Mouse (Mus musculus) limb, embryonic 14.5 days (tissue): ENCODE results near the gene Ppp2r5c. TPM values are rescaled to one million over a fixed set of nuclear protein-coding genes. Genes with fewer than 3 reads are reported as not detected.

Source experiments
- ATAC-seq: fragments of 200-750 bp; cut with Nextera tagmentation; 2 replicates; pipeline ENCODE4 v1.8.0; 2017; ENCODE audit warnings: low read depth, moderate number of reproducible peaks, moderate TSS enrichment; ENCODE audit not compliant: low FRiP score
- DNase-seq: peaks from one replicate; pipeline ENCODE4 v3.0.0-alpha.2; 2015; ENCODE audit warnings: low spot score
- H3K27ac ChIP-seq: fragments of 300-500 bp; sonication (generic); replicated peaks from 2 replicates; pipeline ENCODE4 v1.5.1; 2014; ENCODE audit warnings: low read depth, mild to moderate bottlenecking, low read length, moderate library complexity, mixed read lengths
- H3K27me3 ChIP-seq: fragments of 300-500 bp; sonication (generic); 2 replicates; pipeline ENCODE4 v1.6.1; 2014; ENCODE audit warnings: low read length, mixed read lengths; ENCODE audit not compliant: control insufficient read depth, insufficient read depth
- H3K36me3 ChIP-seq: fragments of 300-500 bp; sonication (generic); 2 replicates; pipeline ENCODE4 v1.6.1; 2014; ENCODE audit warnings: mild to moderate bottlenecking, low read length, moderate library complexity, mixed read lengths; ENCODE audit not compliant: control insufficient read depth, insufficient read depth
- H3K4me1 ChIP-seq: fragments of 300-500 bp; sonication (generic); 2 replicates; pipeline ENCODE4 v1.6.1; 2014; ENCODE audit warnings: antibody characterized with exemption, low read length, mixed read lengths; ENCODE audit not compliant: control insufficient read depth, insufficient read depth
- H3K4me2 ChIP-seq: fragments of 300-500 bp; sonication (generic); replicated peaks from 2 replicates; pipeline ENCODE4 v1.6.1; 2014; ENCODE audit warnings: low read depth, mild to moderate bottlenecking, low read length, moderate library complexity; ENCODE audit not compliant: severe bottlenecking
- H3K4me3 ChIP-seq: fragments of 300-500 bp; sonication (generic); replicated peaks from 2 replicates; pipeline ENCODE4 v1.5.1; 2014; ENCODE audit warnings: low read length
- H3K9ac ChIP-seq: fragments of 300-500 bp; sonication (generic); 2 replicates; pipeline ENCODE4 v1.6.1; 2014; ENCODE audit warnings: mild to moderate bottlenecking, low read depth, low read length, moderate library complexity; ENCODE audit not compliant: severe bottlenecking
- H3K9me3 ChIP-seq: fragments of 300-500 bp; sonication (generic); 2 replicates; pipeline ENCODE4 v1.6.1; 2016; ENCODE audit warnings: low read length; ENCODE audit not compliant: control insufficient read depth
- POLR2A ChIP-seq: fragments of 200-500 bp; IDR thresholded peaks from 2 replicates; pipeline ENCODE4 v1.8.0; 2012; ENCODE audit warnings: inconsistent platforms, mild to moderate bottlenecking, moderate library complexity, borderline replicate concordance; ENCODE audit not compliant: insufficient read depth, insufficient read length; ENCODE audit errors: extremely low read depth
- WGBS: fragments of 180-500 bp; shearing (Covaris S2); extraction: QIAGEN DNeasy Blood & Tissue Kit; methylation state at CpG from one replicate; pipeline ENCODE4 v1.1.7; 2014; 5-methylcytosine and 5-hydroxymethylcytosine counted together
- polyA plus RNA-seq, 2 experiments: library from polyadenylated mRNA; depleted of rRNA in 1 of 2; stranded (reverse) in 1 of 2; unstranded in 1 of 2; fragments of >200 nt; fragmentation: Nextera tagmentation in 1 of 2; extraction: Ambion mirVana in 1 of 2; gene quantifications; 2 replicates each; pipeline versions ENCODE4 v1.2.1 to v1.2.3; 2012 to 2014

Gene Ppp2r5c
- polyA plus RNA-seq, 2 experiments = 75.2 to 156 TPM

GRCm38 (mm10) chr12:110416244-110416643 is 30.7 kb upstream of the Ppp2r5c start:
- ATAC-seq = no peak
- Histone ChIP-seq H3K9ac (no peak overlapping the region), H3K4me3 (no peak overlapping the region), H3K27ac (no peak overlapping the region), H3K4me2 (no peak overlapping the region), H3K36me3 (no peaks in the 10 kb centered on the region), H3K27me3 (no peaks in the 10 kb centered on the region), H3K9me3 (no peaks in the 10 kb centered on the region), H3K4me1 (no peaks in the 10 kb centered on the region)
- no peak for DNase-seq
- WGBS = 46% methylated on average over 3 of the region's 3 CpGs
- TF ChIP-seq POLR2A = no peak

GRCm38 (mm10) chr12:110417023-110417986 is 29.6 kb upstream of the Ppp2r5c start:
- TF ChIP-seq POLR2A = no peak
- H3K36me3 ChIP-seq = no peaks in the 10 kb centered on the region
- DNase-seq = no peak
- ATAC-seq = no peak
- H3K27me3 ChIP-seq = no peaks in the 10 kb centered on the region
- H3K9me3 ChIP-seq = no peaks in the 10 kb centered on the region
- H3K27ac ChIP-seq = no peak overlapping the region
- H3K4me2 ChIP-seq = 0 out of 2 replicates have a peak overlapping the region, but pooled peaks have one; percentile 1
- H3K9ac ChIP-seq = no peak overlapping the region
- H3K4me1 ChIP-seq = no peaks in the 10 kb centered on the region
- H3K4me3 ChIP-seq = no peak overlapping the region
- WGBS = 54% methylated on average over 28 of the region's 28 CpGs

- TF ChIP-seq POLR2A = no peak
- Histone ChIP-seq H3K9me3 (no peaks in the 10 kb centered on the region), H3K27me3 (no peaks in the 10 kb centered on the region), H3K36me3 (no peaks in the 10 kb centered on the region), H3K4me3 (no peak overlapping the region), H3K9ac (no peak overlapping the region), H3K4me1 (no peaks in the 10 kb centered on the region), H3K4me2 (no peak overlapping the region), H3K27ac (no peak overlapping the region)
- WGBS = 43% methylated on average over 20 of the region's 20 CpGs
- 0 out of 2 replicates have a peak, but pooled peaks have one; percentile 34 for ATAC-seq
- DNase-seq = no peak
These were observed 28.8 kb upstream of the Ppp2r5c start for GRCm38 (mm10) chr12:110417987-110418734.

- Histone ChIP-seq H3K27ac (no peak overlapping the region), H3K9ac (no peak overlapping the region), H3K9me3 (no peaks in the 10 kb centered on the region), H3K27me3 (no peaks in the 10 kb centered on the region), H3K4me3 (no peak overlapping the region), H3K36me3 (no peaks in the 10 kb centered on the region), H3K4me2 (no peak overlapping the region), H3K4me1 (no peaks in the 10 kb centered on the region)
- peak; percentile 89 for DNase-seq
- 41% methylated on average over 8 of the region's 8 CpGs for WGBS
- no peak for TF ChIP-seq POLR2A
- 0 out of 2 replicates have a peak, but pooled peaks have one; percentile 34 for ATAC-seq
These were observed 28.1 kb upstream of the Ppp2r5c start for GRCm38 (mm10) chr12:110418735-110419350.

- Histone ChIP-seq H3K4me2 (no peak overlapping the region), H3K9ac (no peak overlapping the region), H3K4me3 (no peak overlapping the region), H3K27me3 (no peaks in the 10 kb centered on the region), H3K4me1 (no peaks in the 10 kb centered on the region), H3K36me3 (no peaks in the 10 kb centered on the region), H3K27ac (no peak overlapping the region), H3K9me3 (no peaks in the 10 kb centered on the region)
- DNase-seq = no peak
- TF ChIP-seq POLR2A = no peak
- no peak for ATAC-seq
- WGBS = 57% methylated on average over 2 of the region's 2 CpGs
These were observed 27.0 kb upstream of the Ppp2r5c start for GRCm38 (mm10) chr12:110419879-110420278.
